Mouse (Mus musculus) embryonic fibroblast, embryonic 13.5 days (primary cell): ENCODE measurements around the gene Celf5. TPM values are rescaled to one million over a fixed set of nuclear protein-coding genes. Genes with fewer than 3 reads are reported as not detected.

Source experiments
- H3K27ac ChIP-seq: 2 replicates; pipeline ENCODE4 v1.5.1; 2012; ENCODE audit warnings: low read length, control low read depth, inconsistent platforms; ENCODE audit not compliant: insufficient read depth
- H3K4me1 ChIP-seq: 2 replicates; pipeline ENCODE4 v1.6.1; 2011; ENCODE audit warnings: low read length; ENCODE audit not compliant: control insufficient read depth, insufficient read depth
- H3K4me3 ChIP-seq: 2 replicates; pipeline ENCODE4 v1.5.1; 2011; ENCODE audit warnings: mild to moderate bottlenecking, control low read depth, low read length; ENCODE audit not compliant: insufficient read depth
- CTCF ChIP-seq: IDR thresholded peaks from 2 replicates; pipeline ENCODE4 v1.5.1; 2011; ENCODE audit warnings: mild to moderate bottlenecking, control low read depth, low read length, moderate library complexity, borderline replicate concordance; ENCODE audit not compliant: insufficient read depth
- POLR2A ChIP-seq: IDR thresholded peaks from 2 replicates; pipeline ENCODE4 v1.6.1; 2011; ENCODE audit warnings: low read depth, mild to moderate bottlenecking, control low read depth, low read length, moderate library complexity
- polyA plus RNA-seq: library from polyadenylated mRNA; stranded (reverse); fragments of >200 nt; gene quantifications from 2 replicates; pipeline ENCODE4 v1.2.4, GENCODE M21; 2011; ENCODE audit warnings: low read depth; ENCODE audit not compliant: missing spikeins, insufficient read length

The Celf5 gene
- polyA plus RNA-seq, 1 experiment: 4.4 TPM

- H3K27ac ChIP-seq: no peak overlapping the region
- H3K4me1 ChIP-seq: peaks cover 5% of the 10 kb centered on the region; the same call in 1 of the 2 replicates
- TF ChIP-seq POLR2A: no peak
- no peak for TF ChIP-seq CTCF
- H3K4me3 ChIP-seq: peak overlapping the region; percentile 14
These were observed 58.8 kb downstream of the Celf5 start for GRCm38 (mm10) chr10:81423476-81424245.

- Histone ChIP-seq H3K4me1 (peaks cover 5% of the 10 kb centered on the region), H3K27ac (no peak overlapping the region), H3K4me3 (no peak overlapping the region)
- no peak for TF ChIP-seq POLR2A
- TF ChIP-seq CTCF: no peak
These were observed 59.8 kb downstream of the Celf5 start for GRCm38 (mm10) chr10:81422661-81423217.

DNA sequence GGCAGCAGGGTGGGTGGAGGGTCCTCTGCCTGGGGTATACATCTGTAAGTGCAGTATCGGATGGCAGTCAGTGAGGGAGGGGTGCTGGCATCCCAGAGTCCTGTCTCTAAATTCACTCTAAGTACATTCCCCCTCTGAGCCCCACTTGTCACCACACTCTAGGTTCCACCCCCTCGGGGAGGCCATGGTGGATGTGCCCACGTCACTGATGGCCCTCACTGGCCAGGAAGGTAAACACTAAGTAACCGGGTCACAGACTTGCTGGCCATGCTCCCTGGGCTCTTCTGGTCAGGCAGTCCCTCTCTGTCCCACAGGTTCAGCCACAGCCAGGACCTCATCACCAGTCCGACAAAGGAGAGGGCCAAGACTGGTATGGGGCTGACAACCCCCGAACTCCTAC, 60.3 kb downstream of the Celf5 start:
- no peak overlapping the region for H3K4me3 ChIP-seq
- TF ChIP-seq POLR2A (no peak), CTCF (no peak)
- peaks cover 4% of the 10 kb centered on the region for H3K4me1 ChIP-seq
- H3K27ac ChIP-seq: no peak overlapping the region

GRCm38 (mm10) chr10:81421797-81422100, 60.8 kb downstream of the Celf5 start:
- TF ChIP-seq POLR2A (no peak), CTCF (no peak)
- H3K27ac ChIP-seq: no peak overlapping the region
- H3K4me1 ChIP-seq: peaks cover 3% of the 10 kb centered on the region
- no peak overlapping the region for H3K4me3 ChIP-seq

DNA sequence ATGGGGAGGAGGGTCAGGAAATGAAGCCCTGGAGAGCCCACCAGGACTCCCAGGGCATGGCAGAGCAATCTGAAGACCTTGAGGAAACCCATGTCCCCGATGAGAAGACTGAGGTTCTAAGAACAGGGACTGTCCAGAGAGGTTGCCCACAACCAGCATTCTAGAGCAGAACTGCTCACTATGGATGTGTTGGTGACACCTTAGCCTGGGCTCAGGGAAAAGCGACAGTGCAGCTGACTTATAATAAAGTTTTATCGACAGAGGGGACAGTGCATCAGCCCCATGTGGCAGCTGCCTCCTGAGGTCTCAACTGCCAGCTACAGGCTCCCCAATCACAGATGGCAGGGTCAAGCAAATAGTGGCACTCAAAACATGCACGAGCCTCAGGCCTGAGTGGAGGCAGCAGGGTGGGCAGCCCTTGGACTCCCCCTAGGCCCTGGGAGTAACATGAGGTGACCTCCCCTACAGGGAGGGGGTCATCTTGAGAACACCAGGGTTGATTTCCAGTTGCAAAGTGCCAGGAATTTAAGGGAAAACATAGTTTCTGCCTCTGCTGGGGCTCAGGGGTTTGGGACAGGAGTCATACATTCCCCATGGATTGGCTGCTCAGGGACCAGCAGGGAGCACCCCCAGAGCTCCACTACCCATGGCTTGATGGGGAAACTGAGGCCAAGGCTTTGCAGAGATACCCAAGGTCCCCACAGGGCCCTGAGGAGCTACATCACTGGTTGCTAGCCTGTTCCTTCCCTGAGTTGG, 61.3 kb downstream of the Celf5 start:
- no peak overlapping the region for H3K4me3 ChIP-seq
- no peak for TF ChIP-seq CTCF
- no peak for TF ChIP-seq POLR2A
- peaks cover 3% of the 10 kb centered on the region for H3K4me1 ChIP-seq
- H3K27ac ChIP-seq: no peak overlapping the region

DNA sequence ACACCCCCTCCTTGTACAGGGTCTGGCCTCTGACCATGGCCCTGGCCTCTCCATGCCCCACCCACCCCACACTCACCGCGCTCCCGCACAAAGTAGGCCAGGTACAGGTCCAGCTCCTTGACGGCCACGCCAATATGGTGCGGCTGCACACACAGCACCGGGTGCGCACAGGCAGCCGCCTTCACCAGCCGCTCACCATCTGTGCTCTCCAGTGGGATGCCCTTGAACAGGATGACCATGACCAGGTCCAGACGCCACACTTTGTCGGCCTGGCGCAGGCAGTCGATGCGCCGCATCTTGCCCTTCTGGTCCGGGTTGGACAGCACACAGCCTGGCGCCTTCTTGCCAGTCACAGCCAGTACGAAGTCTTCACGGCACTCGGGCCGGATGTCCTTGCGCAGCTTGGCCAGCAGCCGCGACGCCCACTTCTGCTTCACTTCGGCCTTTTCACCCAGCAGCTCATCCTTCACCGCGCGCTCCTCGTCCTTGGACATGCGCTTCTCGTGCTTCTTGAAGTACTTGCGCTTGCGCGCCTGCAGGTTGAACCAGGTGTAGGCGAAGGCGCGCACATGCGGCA, 62.2 kb downstream of the Celf5 start:
- no peak overlapping the region for H3K4me3 ChIP-seq
- H3K27ac ChIP-seq: no peak overlapping the region
- TF ChIP-seq CTCF: no peak
- no peak for TF ChIP-seq POLR2A
- H3K4me1 ChIP-seq: peaks cover 3% of the 10 kb centered on the region

DNA sequence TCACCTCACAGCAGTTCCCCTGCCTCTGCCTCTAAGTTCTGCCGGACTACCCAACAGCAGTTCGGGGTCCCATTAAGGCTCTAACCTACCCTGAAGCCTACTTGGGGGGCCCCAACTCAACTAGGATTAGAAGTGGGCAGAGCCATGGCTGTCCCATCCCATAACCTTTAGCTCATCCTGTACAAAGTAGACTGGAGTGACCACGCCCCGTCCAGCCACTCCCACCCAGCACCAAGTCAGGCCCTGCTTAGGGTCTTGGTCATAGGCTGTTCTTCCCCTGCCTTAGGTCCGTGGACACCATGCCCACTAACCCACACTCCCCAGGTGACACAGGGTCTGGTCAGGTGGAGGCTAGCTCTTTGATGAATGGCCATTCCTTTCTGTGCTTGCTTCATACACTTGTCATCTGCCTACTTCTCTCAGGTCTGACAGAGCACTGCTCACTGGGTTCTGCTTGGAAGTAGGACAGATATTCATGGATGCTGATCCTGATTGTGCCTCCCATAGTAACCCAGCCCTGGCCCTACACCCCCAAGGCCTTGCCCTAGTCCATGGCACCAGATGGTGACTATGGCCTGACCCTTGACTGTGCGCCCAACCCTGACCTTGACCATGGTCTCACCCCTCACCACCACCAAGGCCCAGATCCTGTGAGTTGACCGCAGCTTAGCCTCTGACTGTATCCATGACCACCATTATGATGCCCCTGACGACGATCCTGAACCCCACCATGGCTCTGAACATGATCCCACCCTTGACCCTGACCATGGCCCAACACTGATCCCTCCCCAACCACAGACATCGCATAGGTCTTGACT, 63.2 kb downstream of the Celf5 start:
- TF ChIP-seq POLR2A: no peak
- no peak for TF ChIP-seq CTCF
- Histone ChIP-seq H3K27ac (no peak overlapping the region), H3K4me1 (peaks cover 4% of the 10 kb centered on the region), H3K4me3 (no peak overlapping the region)

DNA sequence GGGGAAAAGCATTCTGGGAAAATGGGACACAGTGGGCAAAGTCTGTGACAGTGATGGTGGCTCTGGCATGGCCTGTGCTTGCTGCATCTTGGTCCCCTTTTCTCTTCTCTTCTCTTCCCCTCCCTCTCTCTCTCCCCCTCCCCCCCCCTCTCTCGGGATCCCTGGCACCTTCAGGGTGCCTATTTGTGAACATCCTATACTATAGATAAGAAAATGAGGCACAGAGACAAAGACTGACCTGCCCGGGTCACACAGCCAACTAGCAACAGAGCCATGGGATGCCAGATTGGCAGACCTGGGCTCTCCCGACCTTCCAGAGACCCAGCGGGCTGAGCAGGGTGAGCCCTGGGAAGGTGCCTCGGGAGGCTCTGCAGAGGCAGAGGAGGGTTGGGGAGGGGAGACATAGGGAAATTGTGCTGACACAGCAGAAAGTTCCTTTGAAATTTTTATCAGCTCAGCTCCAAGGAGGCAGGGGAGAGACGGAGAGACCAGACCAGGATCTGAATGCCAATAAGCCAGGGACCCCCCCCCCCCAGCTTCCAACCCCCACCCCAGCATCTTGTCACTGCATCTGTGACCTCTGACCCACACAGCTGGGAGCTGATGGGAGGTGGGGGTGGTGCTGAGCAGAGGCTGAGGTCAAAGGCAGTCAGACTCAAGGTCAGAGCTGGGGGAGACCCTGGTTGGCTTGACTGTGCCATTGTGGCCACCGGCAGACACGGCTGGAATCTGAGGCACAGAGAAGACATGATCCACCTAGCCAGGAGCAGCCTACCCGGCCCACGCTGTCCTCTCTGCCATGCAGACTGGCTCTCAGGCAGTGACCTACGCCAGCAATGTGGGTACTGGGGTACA, 64.1 kb downstream of the Celf5 start:
- Histone ChIP-seq H3K4me3 (no peak overlapping the region), H3K27ac (0 out of 2 replicates have a peak overlapping the region, but pooled peaks have one; percentile 14), H3K4me1 (peaks cover 6% of the 10 kb centered on the region)
- TF ChIP-seq POLR2A: no peak
- no peak for TF ChIP-seq CTCF
